Mouse (Mus musculus): ENCODE data around the gene Inha. TPM values are rescaled to one million over a fixed set of nuclear protein-coding genes. Genes with fewer than 3 reads are reported as not detected.

Gene Inha
- polyA plus RNA-seq, 1 experiment: 0.64 TPM

DNA sequence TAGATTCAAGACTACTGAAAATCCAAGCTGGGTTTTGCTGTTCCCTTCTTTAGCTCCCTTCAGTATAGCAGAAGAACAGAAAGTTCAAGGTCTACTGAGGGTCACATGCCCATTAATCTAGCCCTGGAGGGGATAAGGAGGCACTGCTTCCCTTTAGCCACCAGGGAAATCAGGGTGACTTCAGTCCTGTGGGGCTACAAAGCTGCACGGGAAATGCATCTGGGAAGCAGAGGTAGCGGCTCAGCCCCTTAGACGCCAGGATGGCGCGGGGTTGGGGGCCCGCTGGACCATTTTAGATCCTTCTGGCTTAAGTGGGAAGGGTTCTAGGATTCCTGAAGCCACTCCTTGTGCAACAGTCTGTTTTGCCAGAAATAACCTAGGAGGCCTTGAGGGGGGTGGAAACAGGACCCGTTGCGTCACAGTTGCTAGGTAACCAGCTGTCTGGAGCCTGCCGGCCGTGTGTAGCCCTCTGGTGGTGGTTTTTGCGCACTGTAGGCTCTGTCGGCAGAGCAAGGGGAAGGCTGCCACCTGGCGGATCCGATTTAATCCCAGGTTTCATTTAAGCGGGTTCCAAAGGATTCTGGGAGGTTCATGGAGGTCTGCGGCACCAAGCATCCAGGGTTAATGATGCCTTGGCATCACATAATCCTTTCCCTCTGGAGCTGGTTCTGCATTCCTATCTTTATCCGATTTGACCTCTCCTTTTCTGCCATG is 52.5 kb downstream of the Inha start:
- no peak for TF ChIP-seq FOSL1 (IDR thresholded peaks at IDR 0.05; ENCODE audit: insufficient read depth, low read length, poor library complexity, severe bottlenecking)
- no peak for TF ChIP-seq USF1 (IDR thresholded peaks at IDR 0.05; ENCODE audit: low read depth)
- no peak for TF ChIP-seq MYOD1 (IDR thresholded peaks at IDR 0.05; ENCODE audit: control insufficient read depth, insufficient read length, low read depth)
- no peak for TF ChIP-seq MYOG (IDR thresholded peaks at IDR 0.05; ENCODE audit: control insufficient read depth, extremely low read depth, insufficient read length)
- peak; percentile 37 for TF ChIP-seq MAX (IDR thresholded peaks at IDR 0.05)
- peak; percentile 98 for TF ChIP-seq CTCF (IDR thresholded peaks at IDR 0.05; ENCODE audit: control insufficient read depth, insufficient read depth, insufficient read length)
- TF ChIP-seq CEBPB (IDR thresholded peaks at IDR 0.05; ENCODE audit: low read depth): peak; percentile 67
- Histone ChIP-seq H3K4me3 (ENCODE audit: insufficient read depth, poor library complexity, severe bottlenecking) (no peak overlapping the region), H3K79me2 (ENCODE audit: control insufficient read depth, insufficient read depth) (no peaks in the 10 kb centered on the region), H3ac (ENCODE audit: control insufficient read depth, insufficient read length, low read depth) (no peak overlapping the region), H3K36me3 (ENCODE audit: control insufficient read depth, insufficient read depth) (no peaks in the 10 kb centered on the region), H3K79me3 (ENCODE audit: low read depth) (no peaks in the 10 kb centered on the region), H3K27me3 (ENCODE audit: control insufficient read depth, insufficient read depth, insufficient read length) (peaks cover 5% of the 10 kb centered on the region)

Other genes starting within 250 kb of the Inha start
- gene Ptprn, start 242.6 kb upstream of the Inha start, polyA plus RNA-seq (2012; fragmentation: generic; extraction: Trizol): 15.3 TPM
- gene Resp18, start 228.7 kb upstream of the Inha start, polyA plus RNA-seq (2012; fragmentation: generic; extraction: Trizol): not detected
- 134 TPM for gene Dnpep, start 189.1 kb upstream of the Inha start, polyA plus RNA-seq (2012; fragmentation: generic; extraction: Trizol)
- gene Des, start 146.7 kb upstream of the Inha start, polyA plus RNA-seq (2012; fragmentation: generic; extraction: Trizol): 657 TPM
- gene Speg, start 131.8 kb upstream of the Inha start, polyA plus RNA-seq (2012; fragmentation: generic; extraction: Trizol): 29.4 TPM
- 78.8 TPM for gene Gmppa, start 71.1 kb upstream of the Inha start, polyA plus RNA-seq (2012; fragmentation: generic; extraction: Trizol)
- gene Asic4, start 56.6 kb upstream of the Inha start, polyA plus RNA-seq (2012; fragmentation: generic; extraction: Trizol): 0.05 TPM
- gene Chpf, start 27.8 kb upstream of the Inha start, polyA plus RNA-seq (2012; fragmentation: generic; extraction: Trizol): 49.3 TPM
- gene Tmem198, start 27.5 kb upstream of the Inha start, polyA plus RNA-seq (2012; fragmentation: generic; extraction: Trizol): 0.70 TPM
- gene Obsl1, start 625 bp upstream of the Inha start, polyA plus RNA-seq (2012; fragmentation: generic; extraction: Trizol): 31.6 TPM
- gene Stk11ip, start 14.5 kb downstream of the Inha start, polyA plus RNA-seq (2012; fragmentation: generic; extraction: Trizol): 7.4 TPM
- 3.1 TPM for gene Slc4a3, start 39.2 kb downstream of the Inha start, polyA plus RNA-seq (2012; fragmentation: generic; extraction: Trizol)

Measured in C2C12 (cell line).